Mouse (Mus musculus): ENCODE data around the gene Scaf1.

The Scaf1 gene

DNA sequence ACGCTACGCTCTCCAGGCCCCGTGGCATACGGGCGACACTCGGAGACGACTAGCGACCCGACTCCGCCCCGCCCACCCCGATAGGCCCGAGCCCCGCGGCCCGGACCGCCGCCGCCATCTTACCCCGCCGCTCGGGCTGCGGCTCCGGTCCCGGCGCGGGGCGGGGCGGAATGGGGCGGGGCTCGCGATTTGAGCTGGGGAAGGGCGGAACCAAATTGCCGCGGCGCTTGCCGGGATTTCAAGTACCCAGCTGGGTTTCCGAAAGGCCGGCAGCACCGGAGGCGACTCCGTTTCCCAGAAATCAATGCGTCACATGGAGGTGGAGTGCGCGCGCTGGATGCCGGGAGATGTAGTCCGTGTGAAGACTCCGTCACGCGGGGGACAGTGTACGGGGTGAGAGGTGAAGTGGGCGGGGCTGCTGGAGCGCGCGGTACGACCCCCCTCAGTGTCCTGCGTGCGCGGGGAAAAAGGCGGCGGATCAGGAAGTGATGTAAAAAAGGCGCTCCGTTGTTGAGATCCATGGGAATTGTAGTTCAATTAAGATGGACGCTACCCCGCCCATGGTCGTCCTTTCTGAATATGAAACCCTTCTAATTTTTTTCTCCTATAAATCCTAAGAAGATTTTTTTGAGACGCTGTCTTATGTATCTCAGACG lies at the start of gene Scaf1:
Gene Scaf1 (minus strand): TSS at position 407 of the 656 bp plus-strand sequence.
- peak; percentile 99 for DNase-seq

DNA sequence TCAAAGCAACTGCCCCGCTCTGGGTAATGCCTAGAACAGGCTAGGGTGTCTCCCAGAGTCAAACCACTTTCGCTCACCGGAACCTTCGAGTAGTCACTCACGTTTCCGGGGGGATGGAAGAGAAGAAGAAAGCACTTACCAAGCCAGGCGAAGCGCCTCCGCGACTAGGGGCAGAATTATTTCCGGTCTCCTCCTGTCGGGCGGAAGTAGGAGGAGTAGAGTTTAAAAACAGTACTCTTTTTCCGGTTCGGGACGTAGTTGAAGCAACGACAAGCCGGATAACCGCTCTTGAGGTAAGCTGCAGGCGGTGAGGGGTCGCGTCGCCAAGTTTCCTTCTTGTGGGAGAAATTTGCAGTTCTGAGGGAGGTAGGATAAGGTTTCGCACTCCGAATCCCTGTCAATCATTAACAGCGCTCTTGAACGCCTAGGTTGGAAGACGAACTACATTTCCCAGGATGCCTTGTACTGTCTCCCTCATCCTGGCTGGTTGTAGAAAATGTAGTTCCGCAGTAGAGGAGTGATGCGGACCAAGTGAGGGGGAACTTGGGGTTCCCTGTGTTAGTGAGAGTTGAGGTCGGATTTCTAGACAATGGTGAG lies 46.2 kb upstream of the Scaf1 start, which contains the start of the genes Nosip and Prrg2:
Gene Nosip (plus strand): TSS at position 191 of the 597 bp plus-strand sequence.
Gene Prrg2 (minus strand): TSS at position 439 of the 597 bp plus-strand sequence.
- DNase-seq: peak; percentile 99

DNA sequence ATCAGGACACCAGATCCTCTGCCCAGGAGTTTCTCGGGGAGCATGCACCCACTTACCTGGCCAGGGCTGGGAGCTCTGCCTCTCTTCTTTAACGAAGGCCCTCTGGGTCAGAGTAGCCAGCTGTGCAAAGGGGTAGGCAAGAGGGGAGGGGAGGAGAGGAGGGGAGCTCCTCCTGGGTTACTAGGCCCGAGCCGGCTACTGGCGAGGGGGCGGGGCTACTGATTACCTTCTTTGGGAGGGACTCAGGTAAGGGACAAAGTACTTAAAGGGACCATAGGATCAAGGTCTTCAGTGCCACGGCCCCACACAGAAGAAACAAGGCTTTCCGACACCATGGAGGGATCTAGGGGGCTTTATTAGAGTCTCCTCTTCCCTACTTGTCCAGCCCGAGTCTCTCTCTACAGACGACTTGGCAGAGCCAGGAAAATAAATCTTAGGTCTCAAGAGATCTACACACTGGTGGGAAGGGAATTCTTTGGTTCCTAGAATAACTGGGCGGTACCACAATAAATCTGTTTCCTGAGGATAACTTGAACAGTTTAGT lies 45.4 kb upstream of the Scaf1 start:
- DNase-seq: peak; percentile 37

GRCm38 (mm10) chr7:45060632-45061122 lies 44.5 kb upstream of the Scaf1 start:
- DNase-seq: no peak

GRCm38 (mm10) chr7:45058607-45059571 lies 42.7 kb upstream of the Scaf1 start:
- peak; percentile 43 for DNase-seq

DNA sequence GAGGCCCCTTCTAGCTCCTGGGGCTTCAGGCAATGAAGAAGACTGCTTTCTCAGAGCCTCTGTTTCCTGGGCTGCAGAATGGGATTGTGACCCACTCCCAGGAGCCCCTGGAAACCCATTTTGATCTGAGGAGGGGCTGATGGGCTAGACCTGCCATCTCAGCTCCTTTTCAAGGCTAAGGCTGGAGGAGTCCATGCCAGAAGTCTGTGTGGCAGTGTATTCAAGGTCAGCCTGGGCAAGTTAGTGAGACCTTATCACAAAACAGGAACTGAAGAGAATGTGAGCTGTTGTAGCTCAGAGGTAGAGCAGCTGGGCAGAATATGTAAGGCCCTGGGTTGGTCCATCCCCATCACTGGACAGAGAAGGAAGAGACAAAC lies 40.8 kb upstream of the Scaf1 start:
- DNase-seq: no peak

DNA sequence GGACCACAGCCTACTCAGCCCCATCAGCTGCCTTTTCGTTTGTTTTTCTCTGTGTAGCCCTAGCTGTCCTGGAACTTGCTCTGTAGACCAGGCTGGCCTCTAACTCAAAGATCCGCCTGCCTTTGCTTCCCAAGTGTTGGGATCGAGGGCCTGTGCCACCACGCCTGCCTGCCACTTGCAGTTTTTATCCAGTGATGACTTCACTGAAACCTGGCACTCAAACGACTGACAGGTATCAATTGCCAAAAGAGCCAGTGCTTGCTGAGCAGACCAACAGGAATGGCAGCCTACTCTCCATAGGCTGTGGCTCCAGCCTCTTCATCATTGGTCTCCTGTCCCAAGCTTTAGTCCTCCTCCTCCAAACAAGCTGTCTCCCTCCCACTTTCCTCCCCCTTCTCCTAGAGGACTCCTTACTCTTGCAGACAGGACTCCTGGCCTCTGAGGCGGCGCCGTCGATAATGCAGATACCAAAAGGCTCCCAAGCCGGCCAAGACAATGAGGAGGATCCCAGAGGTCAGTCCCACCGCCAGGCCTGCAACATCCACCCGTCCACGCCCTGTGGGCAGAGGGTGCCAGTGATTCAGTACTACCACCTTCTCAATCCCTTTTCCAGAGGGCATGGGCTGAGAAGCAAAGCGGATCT lies 40.3 kb upstream of the Scaf1 start:
- no peak for DNase-seq

DNA sequence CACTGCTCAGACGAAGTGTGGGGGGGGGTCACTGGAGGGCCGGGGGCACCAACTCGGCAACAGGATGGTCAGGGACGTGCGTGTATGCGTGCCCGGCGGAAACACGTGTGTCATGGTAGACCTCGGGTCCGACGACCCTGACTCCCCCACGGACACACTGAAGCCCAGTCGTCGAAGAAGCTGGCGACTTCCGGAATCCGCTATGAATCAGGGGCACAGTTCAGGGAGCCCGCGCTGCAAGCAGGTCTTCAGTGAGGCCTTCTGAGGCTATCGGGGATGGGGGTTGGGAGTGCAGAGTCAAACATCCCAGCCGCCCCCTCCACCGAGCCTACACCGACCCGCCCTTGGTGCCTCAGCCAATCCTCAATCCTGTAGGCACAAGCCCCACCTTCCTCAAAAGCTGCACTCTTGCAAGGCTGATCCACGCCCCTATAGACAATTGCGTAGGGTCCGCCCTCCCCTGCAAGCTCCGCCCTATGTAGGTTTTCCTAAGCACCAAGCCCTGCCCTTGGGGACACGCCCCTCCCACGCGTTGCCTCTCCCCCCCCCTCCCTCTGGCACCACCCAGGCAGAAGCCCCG lies 37.9 kb upstream of the Scaf1 start:
- peak; percentile 97 for DNase-seq

DNA sequence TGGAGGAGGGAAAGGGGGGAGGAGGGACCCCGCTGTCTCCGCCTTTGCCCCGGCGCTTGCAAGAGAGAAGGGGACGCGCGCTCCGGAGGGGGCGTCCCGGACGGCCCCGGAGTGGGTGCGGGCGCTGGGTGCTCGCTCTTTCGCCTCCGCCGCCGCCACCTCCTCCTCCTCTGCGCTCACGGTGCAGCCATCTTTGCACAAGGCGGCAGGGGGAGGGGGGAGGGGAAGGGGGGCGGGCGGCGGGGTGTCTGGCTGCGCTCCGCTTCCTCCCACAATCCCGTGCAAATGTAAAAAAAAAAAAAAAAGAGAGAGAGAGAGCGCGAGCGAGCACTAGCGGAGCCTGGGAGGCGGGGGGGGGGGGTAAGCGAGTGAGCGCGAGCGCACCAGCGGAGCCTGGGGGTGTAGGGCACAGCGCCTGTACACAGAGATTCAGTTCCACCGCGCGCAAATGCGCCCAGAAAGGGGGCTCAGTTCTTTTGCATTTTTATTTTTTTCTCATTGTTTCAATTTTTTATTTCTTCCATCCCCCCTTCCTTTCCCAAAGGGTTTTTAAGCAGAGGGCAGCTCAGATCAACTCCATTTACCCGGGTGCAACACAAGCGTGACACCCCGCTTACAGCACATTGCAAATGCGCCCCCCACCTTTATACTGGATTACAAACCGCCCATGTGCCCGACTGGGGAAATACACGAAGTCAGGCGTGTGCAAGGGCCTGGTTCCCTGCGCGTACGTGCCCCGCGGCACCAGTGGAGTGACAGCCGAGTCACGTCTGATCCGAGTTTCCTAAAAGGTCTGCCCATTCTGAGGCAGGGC lies 37.2 kb upstream of the Scaf1 start:
- peak; percentile 89 for DNase-seq

DNA sequence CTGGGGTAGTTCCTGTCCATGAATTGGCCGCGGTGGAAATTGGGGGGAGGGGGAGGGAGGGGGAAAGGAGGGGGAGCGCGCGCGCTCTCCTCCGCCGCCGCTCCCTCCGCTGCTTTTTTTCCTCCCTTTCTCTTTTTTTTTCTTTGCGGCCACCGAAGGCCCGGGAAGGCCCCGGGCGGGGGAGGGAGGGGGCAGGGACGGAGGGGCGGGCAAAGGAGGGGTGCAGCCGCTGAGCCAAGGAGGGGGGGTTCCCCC lies 36.6 kb upstream of the Scaf1 start, which contains the start of gene Prr12:
Gene Prr12 (minus strand): TSS at position 20 of the 255 bp plus-strand sequence.
- DNase-seq: peak; percentile 80

DNA sequence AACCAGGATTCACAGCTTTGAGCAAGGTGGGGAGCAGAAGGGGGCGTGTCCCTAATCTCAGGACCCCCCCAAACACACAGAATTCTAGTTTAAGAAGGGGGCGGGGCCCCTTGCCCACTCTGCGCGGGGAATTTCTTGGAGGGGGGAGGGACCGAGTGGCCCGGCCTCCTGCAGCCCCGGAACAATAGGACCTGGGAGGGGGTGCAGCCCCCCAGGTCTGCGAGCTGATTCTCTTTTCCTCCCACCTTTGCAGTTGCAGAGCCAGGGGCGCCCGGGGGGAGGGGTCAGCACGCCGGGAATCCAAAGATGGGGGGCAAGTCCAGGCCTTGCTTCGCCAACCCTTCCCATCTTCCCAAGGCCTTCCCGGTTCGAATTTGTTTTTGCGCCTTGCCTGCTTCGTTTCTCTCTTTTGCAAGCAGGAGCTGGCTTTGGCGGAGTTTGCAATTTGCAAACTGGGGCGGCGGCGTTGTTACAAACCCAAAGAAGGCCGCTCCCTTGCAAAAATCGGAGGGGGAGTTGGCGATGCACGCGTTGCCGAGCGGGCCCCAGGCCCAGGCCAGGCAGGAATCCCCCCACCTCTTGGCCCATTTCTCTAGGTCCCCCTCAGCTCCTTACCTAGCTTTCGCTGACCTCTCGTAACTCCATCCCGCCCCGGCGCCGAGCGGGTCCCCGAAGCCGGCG lies 36.2 kb upstream of the Scaf1 start:
- peak; percentile 37 for DNase-seq

DNA sequence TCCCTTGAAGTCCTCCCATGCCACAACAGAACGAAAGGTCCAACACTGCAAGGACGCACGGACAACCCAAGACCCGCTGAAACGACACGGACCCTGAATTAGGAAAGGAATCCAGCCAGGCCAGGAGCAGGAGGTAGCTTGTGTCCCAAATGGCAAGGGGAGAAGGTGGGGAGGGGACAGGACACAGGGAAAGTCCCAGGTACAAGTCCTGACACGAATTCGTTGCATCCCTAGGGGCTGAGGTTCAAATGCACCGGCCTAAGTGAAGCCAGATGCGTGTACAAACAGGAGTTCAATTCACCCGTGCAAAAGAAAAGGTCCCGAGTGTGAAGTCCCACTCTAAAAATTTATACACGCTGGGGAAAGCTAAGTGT lies 35.4 kb upstream of the Scaf1 start:
- DNase-seq: peak; percentile 19

DNA sequence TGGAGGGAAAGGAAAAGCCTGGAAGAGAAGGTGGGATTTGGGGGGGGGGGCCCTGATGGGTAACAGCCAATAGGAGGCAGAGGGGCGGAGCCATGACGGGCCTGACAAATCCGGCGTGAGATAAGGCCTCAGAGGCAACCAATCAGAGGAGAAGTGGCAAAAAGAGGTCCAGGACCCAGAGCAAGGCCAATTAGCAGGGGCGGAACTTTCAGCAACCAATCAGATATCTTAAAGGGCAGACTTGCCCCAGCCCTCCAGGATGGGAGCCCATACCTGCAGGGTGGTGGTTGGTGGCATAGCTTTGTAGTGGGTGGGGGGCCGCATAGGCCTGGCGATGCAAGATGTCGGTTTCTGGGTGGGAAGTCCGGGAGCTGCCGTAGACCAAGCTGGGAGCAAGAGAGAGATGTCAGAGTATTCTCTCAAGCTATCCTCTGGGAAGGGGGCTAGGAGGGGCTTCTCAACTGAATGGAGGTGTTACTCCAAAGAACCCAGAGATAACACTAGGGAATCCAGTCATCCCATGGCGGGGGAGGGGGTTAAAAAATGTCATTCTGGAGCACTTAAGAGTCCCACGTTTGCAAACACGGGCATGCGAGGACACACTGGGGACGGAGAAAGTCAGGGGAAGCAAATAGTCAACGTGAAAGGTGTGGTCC lies 34.9 kb upstream of the Scaf1 start:
- DNase-seq: peak; percentile 95

GRCm38 (mm10) chr7:45048923-45049657 lies 32.9 kb upstream of the Scaf1 start:
- no peak for DNase-seq

GRCm38 (mm10) chr7:45048001-45048890 lies 32.1 kb upstream of the Scaf1 start:
- DNase-seq: no peak

DNA sequence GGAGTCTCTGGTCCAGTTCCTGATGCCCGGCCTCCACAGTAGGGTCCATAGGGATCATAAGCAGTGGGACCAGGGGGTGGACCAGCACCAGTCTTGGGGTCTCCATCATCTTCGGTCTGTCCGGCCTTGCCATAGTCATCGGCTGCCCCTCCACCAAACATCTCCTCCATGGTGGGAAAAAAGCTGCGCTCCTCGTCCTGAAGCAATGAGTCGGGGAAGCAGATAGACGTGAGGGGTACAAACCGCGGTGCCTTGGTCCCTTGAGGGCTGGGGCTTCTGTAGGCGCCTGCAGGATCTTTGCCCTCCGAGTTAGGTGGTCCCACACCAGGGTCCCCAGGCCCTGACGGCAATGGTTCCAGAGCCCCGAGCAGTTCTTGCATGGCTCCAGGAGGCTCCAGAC lies 31.3 kb upstream of the Scaf1 start:
- no peak for DNase-seq

GRCm38 (mm10) chr7:45046853-45047350 lies 30.7 kb upstream of the Scaf1 start:
- no peak for DNase-seq

GRCm38 (mm10) chr7:45045741-45046140 lies 29.6 kb upstream of the Scaf1 start:
- DNase-seq: no peak

All from embryo, embryonic 11 days (tissue).